Mouse (Mus musculus): Measurements from ENCODE around the gene Bptf. TPM values are rescaled to one million over a fixed set of nuclear protein-coding genes. Genes with fewer than 3 reads are reported as not detected.
"Not testable (repeated sequence)": the region's sequence is repeated elsewhere in the genome, so short reads cannot be mapped to it uniquely, and the experiment has no call there.

Bptf gene
- polyA plus RNA-seq, 1 experiment from 2014 or later: 42.7 TPM

DNA sequence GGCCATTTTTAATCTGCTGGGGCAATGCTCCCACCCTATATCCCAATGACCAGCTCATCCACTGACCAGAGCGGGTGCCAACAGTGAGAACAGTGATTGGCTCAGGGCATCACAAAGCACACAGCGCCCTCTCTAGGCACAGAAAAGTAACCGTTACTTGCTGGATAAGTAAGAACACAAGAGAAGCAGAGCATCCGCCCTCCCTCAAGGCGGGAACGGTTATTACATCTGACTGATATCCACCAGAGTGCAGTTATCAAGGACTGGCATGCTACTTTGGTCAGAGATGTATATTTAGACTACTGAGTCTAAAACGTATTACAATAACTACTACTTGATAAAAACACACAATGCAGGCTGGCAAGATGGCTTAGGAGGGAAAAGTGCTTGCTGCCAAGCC is 39.3 kb downstream of the Bptf start:
- no peaks in the 10 kb centered on the region for H3K4me1 ChIP-seq
- peaks cover 54% of the 10 kb centered on the region for H3K36me3 ChIP-seq (ENCODE audit: poor library complexity, severe bottlenecking)
- H3K9me3 ChIP-seq (replicated peaks): no peaks in the 10 kb centered on the region
- no peak overlapping the region for H3K27ac ChIP-seq
- 94% methylated on average over 7 of the region's 7 CpGs for whole genome bisulfite sequencing
- H3K27me3 ChIP-seq: no peaks in the 10 kb centered on the region
- H3K9ac ChIP-seq: no peak overlapping the region
- H3K4me2 ChIP-seq: no peak overlapping the region
- no peak for ATAC-seq
- H3K4me3 ChIP-seq: no peak overlapping the region

DNA sequence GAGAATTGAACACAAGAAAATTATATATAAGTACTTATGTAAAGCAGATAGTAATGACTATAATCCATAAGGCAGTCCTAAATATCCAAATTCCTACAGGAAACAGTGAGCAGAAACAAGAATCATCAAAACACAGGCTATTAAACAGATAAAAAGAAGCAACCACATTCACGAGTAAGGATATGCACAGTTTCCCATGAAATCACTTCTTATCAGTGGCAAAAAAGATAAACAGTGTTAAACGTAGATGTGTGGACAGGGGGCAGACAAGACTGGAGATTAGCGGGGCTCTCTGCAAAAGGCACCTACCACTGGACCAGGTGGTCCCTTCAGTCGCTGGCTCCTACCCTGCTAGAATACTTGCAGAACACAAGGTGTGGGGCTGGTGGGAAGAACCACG is 46.1 kb downstream of the Bptf start:
- Histone ChIP-seq H3K36me3 (ENCODE audit: poor library complexity, severe bottlenecking) (peaks cover 36% of the 10 kb centered on the region), H3K9ac (no peak overlapping the region), H3K9me3 (replicated peaks) (no peaks in the 10 kb centered on the region), H3K4me1 (no peaks in the 10 kb centered on the region), H3K27ac (no peak overlapping the region), H3K4me3 (no peak overlapping the region), H3K4me2 (no peak overlapping the region), H3K27me3 (no peaks in the 10 kb centered on the region)
- 94% methylated on average over 5 of the region's 5 CpGs for WGBS
- no peak for ATAC-seq

DNA sequence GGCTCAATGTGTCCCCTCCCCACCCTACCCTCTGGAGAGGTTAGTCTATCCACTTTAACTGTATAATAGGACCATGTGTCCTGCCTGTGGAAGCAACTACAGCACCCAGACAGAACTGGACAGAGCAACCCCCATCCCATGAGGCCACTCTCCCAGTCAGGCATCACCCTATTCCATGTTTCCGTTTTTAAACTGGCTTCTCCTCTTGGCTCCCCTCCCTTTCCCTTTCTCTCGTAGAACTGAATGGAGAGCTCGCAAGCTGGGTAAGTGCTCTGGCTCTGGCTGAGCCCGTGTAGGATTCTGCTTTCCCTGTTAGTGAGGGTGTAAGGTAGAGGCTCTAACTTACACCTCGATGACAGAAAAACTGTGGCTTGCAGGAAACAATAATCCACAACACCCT is 48.4 kb downstream of the Bptf start:
- Histone ChIP-seq H3K9ac (no peak overlapping the region), H3K36me3 (ENCODE audit: poor library complexity, severe bottlenecking) (peaks cover 50% of the 10 kb centered on the region), H3K4me1 (no peaks in the 10 kb centered on the region), H3K4me3 (no peak overlapping the region), H3K4me2 (no peak overlapping the region), H3K27me3 (no peaks in the 10 kb centered on the region), H3K27ac (no peak overlapping the region), H3K9me3 (replicated peaks) (no peaks in the 10 kb centered on the region)
- 71% methylated on average over 5 of the region's 5 CpGs for WGBS
- ATAC-seq: no peak

DNA sequence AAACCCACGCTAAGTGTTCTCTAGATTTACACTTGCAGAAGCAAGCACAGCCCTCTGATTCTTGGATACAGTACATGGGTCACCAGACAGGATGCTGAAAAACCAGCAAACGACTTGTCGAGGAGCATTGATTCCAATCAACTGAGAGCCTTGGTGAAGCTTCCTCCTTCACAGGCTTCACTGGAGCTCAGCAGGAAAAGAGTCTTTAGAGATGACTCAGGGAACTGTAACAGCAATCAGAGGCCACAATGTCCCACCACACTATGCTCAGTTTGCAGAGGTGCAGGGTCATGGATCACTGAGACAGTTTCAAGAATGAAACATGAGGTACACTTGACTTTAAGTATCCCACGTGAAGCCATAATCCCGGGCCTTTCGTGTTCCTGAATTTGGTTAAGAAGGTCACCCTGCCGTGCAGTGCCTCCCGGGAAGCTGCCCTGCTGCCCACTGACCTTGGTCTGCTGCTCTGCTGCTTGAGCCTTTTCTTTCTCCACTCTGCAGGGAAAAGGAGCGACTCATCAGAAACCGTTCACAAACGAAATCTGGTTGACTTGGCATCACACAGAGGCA is 66.6 kb downstream of the Bptf start:
- ATAC-seq: no peak
- Histone ChIP-seq H3K4me3 (no peak overlapping the region), H3K9ac (no peak overlapping the region), H3K36me3 (ENCODE audit: poor library complexity, severe bottlenecking) (peaks cover 88% of the 10 kb centered on the region), H3K9me3 (replicated peaks) (no peaks in the 10 kb centered on the region), H3K27me3 (no peaks in the 10 kb centered on the region), H3K27ac (no peak overlapping the region), H3K4me2 (no peak overlapping the region), H3K4me1 (no peaks in the 10 kb centered on the region)
- 88% methylated on average over 11 of the region's 11 CpGs for whole genome bisulfite sequencing

DNA sequence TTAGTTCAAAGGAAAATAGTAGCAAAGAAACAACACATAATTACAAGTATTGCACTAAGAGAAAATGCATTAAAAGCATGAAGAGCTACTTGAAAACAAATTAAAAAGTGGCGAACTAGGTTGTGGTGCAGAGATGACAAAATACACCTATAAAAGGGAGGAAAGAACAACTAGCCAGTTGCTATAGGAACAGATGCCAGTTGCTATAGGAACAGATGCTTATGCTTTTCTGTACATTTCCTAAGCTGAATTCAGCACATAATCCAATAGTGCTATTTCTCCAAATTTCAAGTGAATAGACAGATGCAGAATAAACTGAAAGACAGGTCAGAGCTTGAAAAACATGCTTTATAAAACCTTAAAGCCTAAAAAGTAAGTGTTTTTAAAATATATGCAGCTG is 67.3 kb downstream of the Bptf start:
- no peak overlapping the region for H3K9ac ChIP-seq
- no peaks in the 10 kb centered on the region for H3K27me3 ChIP-seq
- WGBS: 77% methylated on average over 1 of the region's 1 CpGs
- H3K36me3 ChIP-seq (ENCODE audit: poor library complexity, severe bottlenecking): peaks cover 87% of the 10 kb centered on the region
- no peak for ATAC-seq
- no peak overlapping the region for H3K4me2 ChIP-seq
- no peak overlapping the region for H3K27ac ChIP-seq
- no peak overlapping the region for H3K4me3 ChIP-seq
- H3K4me1 ChIP-seq: no peaks in the 10 kb centered on the region
- no peaks in the 10 kb centered on the region for H3K9me3 ChIP-seq (replicated peaks)

DNA sequence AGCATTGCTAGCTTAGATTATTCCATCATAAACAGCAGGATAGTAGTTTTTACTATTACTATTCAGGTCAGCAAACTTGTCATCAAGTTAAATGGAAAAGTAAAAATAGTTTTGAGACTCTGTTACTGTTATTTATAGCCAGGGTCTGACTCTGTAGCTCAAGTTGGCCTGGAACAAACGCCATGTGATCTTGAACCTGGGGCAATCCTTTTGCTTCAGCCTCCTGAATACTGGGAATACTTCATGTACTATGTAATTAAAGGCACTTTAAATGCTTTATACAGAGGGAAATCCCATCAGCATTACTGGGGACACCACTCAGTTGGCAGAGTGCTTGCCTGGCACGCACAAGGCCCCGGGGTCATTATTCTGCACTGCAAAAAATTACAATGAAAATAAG is 68.9 kb downstream of the Bptf start:
- Histone ChIP-seq H3K36me3 (ENCODE audit: poor library complexity, severe bottlenecking) (peaks cover 95% of the 10 kb centered on the region), H3K4me3 (no peak overlapping the region), H3K27me3 (no peaks in the 10 kb centered on the region), H3K4me2 (no peak overlapping the region), H3K9ac (no peak overlapping the region), H3K4me1 (no peaks in the 10 kb centered on the region), H3K9me3 (replicated peaks) (no peaks in the 10 kb centered on the region), H3K27ac (no peak overlapping the region)
- WGBS: 82% methylated on average over 3 of the region's 3 CpGs
- ATAC-seq: no peak

DNA sequence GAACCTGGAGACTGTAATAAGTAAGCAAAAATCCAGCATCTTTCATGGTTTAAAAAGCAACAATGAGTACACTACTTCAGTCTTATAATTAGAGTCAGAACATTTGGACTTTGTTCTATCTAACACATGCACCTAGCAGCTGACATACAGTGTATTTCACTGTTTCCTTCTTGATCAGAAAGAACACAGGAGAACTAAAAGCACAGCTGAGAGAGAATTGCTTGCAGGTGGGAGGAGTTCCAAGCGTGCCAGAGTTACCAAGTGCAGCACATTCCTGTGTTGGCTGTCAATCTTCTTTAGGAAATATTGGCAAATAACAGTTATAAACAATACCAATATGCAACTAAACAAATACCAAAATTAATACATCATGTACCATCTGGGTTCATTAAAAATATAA is 71.0 kb downstream of the Bptf start:
- H3K27me3 ChIP-seq: no peaks in the 10 kb centered on the region
- no peak overlapping the region for H3K9ac ChIP-seq
- no peaks in the 10 kb centered on the region for H3K4me1 ChIP-seq
- H3K4me3 ChIP-seq: no peak overlapping the region
- no peak overlapping the region for H3K4me2 ChIP-seq
- 97% methylated on average over 1 of the region's 1 CpGs for WGBS
- ATAC-seq: no peak
- no peak overlapping the region for H3K27ac ChIP-seq
- H3K9me3 ChIP-seq (replicated peaks): no peaks in the 10 kb centered on the region
- H3K36me3 ChIP-seq (ENCODE audit: poor library complexity, severe bottlenecking): peaks cover 95% of the 10 kb centered on the region

DNA sequence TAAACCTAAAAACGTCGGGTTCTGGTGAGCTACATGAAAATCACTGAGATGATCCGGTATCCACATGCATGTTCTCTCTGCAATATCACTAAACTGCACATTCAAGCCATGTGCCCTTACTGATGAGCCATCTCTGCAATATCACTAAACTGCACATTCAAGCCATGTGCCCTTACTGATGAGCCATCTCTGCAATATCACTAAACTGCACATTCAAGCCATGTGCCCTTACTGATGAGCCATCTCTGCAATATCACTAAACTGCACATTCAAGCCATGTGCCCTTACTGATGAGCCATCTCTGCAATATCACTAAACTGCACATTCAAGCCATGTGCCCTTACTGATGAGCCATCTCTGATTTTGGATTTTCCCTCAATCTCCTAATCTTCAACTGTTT is 72.3 kb downstream of the Bptf start:
- H3K9me3 ChIP-seq (replicated peaks); H3K27me3 ChIP-seq; ATAC-seq; H3K9ac ChIP-seq; H3K27ac ChIP-seq; H3K4me3 ChIP-seq; H3K4me2 ChIP-seq; H3K4me1 ChIP-seq: not testable (repeated sequence)
- 95% methylated on average over 3 of the region's 3 CpGs for WGBS
- peaks cover 95% of the 10 kb centered on the region for H3K36me3 ChIP-seq (ENCODE audit: poor library complexity, severe bottlenecking)

DNA sequence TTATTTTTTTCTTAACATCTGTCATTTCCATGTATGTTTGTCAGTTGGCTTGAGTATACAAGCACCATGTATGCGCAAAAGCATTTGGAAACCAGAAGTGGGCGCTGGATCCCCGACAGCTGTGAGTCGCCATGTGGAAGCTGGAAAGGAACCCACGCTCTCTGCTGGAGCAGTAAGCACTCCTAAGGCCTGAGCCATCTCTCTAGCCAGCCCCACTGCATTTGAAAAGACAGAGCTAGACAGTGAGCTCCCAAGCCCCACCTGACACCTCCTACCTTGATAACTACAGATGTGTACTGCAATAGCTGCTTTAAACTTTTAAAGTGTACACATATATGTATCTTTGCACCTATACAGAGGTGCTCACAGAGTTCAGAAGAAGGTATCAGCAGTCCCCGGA is 74.5 kb downstream of the Bptf start:
- Histone ChIP-seq H3K27me3 (no peaks in the 10 kb centered on the region), H3K9me3 (replicated peaks) (no peaks in the 10 kb centered on the region), H3K4me2 (no peak overlapping the region), H3K9ac (no peak overlapping the region), H3K4me1 (no peaks in the 10 kb centered on the region), H3K4me3 (no peak overlapping the region), H3K36me3 (ENCODE audit: poor library complexity, severe bottlenecking) (peaks cover 98% of the 10 kb centered on the region), H3K27ac (no peak overlapping the region)
- WGBS: 90% methylated on average over 6 of the region's 6 CpGs
- no peak for ATAC-seq

DNA sequence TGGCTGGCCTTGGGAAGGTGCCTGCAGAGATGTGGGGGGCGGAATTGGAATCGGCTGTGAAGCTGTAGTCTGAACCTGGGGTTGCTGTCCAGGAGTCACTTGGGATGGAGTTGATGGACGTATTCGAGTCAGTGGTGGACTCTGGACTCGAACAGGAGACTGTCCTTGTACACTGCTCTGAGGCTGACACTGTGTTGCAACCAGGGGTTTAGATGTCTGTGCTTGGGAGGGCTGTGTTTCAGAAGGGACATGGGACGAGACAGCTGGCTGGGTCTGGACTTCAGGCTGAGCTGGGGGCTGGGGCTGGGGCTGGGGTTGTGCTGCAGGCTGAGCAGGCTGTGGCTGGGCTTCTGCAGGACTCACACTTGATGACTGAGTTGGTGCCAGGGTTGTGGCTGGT is 77.1 kb downstream of the Bptf start:
- H3K27me3 ChIP-seq: no peaks in the 10 kb centered on the region
- WGBS: over 99% methylated on average over 6 of the region's 6 CpGs
- peaks cover 87% of the 10 kb centered on the region for H3K36me3 ChIP-seq (ENCODE audit: poor library complexity, severe bottlenecking)
- no peak for ATAC-seq
- no peaks in the 10 kb centered on the region for H3K9me3 ChIP-seq (replicated peaks)
- H3K4me1 ChIP-seq: no peaks in the 10 kb centered on the region
- H3K4me2 ChIP-seq: no peak overlapping the region
- no peak overlapping the region for H3K27ac ChIP-seq
- H3K4me3 ChIP-seq: no peak overlapping the region
- no peak overlapping the region for H3K9ac ChIP-seq

DNA sequence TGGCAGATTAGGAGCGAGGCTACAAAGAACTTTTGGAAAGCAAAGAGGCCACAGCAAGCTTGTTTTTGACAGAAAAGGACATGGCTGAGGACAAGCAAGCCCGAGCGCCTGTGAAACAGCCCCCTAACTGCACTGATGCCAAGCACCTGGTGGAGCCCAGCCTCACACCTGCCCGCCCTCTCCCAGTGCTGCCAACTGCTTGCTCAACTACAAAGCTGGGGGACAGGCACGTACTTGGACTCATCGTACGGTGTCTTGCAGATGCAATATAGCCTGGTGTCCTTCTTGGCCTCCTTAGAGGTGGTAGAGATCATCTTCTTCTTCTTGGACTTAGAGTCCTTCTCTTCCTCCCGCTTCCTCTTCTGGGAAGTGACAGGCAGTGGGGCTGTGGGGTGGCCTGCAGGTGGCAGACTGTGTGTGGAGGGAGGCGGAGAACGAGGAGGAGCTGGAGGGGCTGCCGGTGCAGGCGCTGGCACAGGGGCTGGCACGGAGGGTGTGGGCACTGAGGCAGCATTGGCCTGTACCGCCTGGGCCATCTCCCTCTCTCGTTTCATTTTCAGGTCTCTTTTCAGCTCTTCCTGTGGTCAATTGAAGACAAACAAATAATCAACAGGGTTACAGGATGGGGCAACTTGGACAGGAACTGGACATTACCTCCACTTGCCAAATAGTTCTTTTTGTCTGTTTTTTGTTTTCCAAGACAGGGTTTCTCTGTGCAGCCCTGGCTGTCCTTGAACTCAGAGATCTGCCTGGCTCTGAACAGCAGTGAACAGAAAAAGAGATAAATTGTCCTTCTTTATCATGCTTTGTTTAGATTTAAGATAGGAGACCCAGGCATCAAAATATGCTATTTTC is 84.9 kb downstream of the Bptf start:
- Histone ChIP-seq H3K9me3 (replicated peaks) (no peaks in the 10 kb centered on the region), H3K4me1 (no peaks in the 10 kb centered on the region), H3K27me3 (no peaks in the 10 kb centered on the region), H3K36me3 (ENCODE audit: poor library complexity, severe bottlenecking) (peaks cover 57% of the 10 kb centered on the region), H3K9ac (no peak overlapping the region), H3K27ac (no peak overlapping the region; the same call in 1 of the 2 replicates), H3K4me3 (no peak overlapping the region), H3K4me2 (no peak overlapping the region)
- ATAC-seq: no peak
- 88% methylated on average over 15 of the region's 15 CpGs for WGBS

DNA sequence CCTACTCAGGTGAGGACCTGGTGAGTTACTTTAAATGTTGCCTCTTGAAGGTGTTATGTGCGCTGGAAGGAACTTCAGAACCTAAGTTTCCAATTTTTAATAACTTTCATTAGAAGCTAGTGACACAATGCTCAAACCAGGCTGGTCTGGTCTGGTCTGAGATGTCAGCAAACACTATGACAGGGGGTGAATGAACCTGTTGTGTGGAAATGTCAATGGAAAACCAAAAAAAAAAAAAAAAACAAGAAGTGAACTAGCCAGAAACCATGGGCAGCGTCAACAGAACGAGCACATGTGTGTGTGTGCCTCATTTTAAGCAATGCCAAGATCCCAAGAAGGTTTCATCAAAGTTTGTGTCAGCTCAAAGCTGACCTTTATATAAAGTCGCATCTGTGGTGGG is 86.4 kb downstream of the Bptf start:
- no peak overlapping the region for H3K27ac ChIP-seq
- H3K9ac ChIP-seq: no peak overlapping the region
- H3K4me2 ChIP-seq: no peak overlapping the region
- 88% methylated on average over 4 of the region's 4 CpGs for WGBS
- H3K36me3 ChIP-seq (ENCODE audit: poor library complexity, severe bottlenecking): peaks cover 61% of the 10 kb centered on the region
- H3K4me1 ChIP-seq: no peaks in the 10 kb centered on the region
- no peak overlapping the region for H3K4me3 ChIP-seq
- no peak for ATAC-seq
- H3K9me3 ChIP-seq (replicated peaks): no peaks in the 10 kb centered on the region
- no peaks in the 10 kb centered on the region for H3K27me3 ChIP-seq

DNA sequence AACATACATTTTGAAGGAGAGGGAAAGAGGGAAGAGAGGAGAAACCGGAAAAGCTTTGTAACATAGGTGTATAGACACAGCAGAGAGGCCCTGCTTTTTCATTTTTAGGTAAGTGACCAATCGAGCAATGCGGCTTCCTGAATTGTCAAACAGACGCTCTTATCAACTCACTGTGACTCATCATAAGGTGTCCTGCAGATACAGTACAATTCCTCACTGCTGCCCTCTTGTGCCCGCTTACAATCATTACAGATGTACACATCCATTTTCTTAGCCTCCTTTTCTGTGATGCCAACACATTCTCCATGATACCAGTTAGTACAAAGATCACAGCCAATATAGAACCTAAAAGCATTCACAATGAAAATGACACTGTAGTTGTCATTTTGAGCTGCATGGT is 87.6 kb downstream of the Bptf start:
- H3K4me2 ChIP-seq: no peak overlapping the region
- ATAC-seq: 0 out of 2 replicates have a peak, but pooled peaks have one; percentile 38
- H3K27ac ChIP-seq: no peak overlapping the region
- H3K4me1 ChIP-seq: no peaks in the 10 kb centered on the region
- no peaks in the 10 kb centered on the region for H3K27me3 ChIP-seq
- H3K4me3 ChIP-seq: no peak overlapping the region
- 58% methylated on average over 5 of the region's 5 CpGs for WGBS
- no peak overlapping the region for H3K9ac ChIP-seq
- H3K9me3 ChIP-seq (replicated peaks): no peaks in the 10 kb centered on the region
- H3K36me3 ChIP-seq (ENCODE audit: poor library complexity, severe bottlenecking): peaks cover 72% of the 10 kb centered on the region
